ENCODE assay signal across 22 mouse cellular contexts in genomic region chr3:89875021-89875420, GRCm38 (mm10). TPM values are rescaled to one million over a fixed set of nuclear protein-coding genes. Genes with fewer than 3 reads are reported as not detected.
DNase-seq lines count a peak whose midpoint lies in the region; ATAC-seq and TF ChIP-seq lines count a peak whose summit lies in the region.
"Had no signal": no experiment of that assay in that cellular context is flagged by ENCODE, and none has a peak within 500 bp of the region (broad histone marks: within the 10 kb centered on the region; RNA-seq: fewer than 3 reads in every experiment).

No protein-coding gene starts in this region.

- no peaks in the 10 kb centered on the region for H3K27me3 ChIP-seq in kidney, postnatal 0 days (ENCODE audit: insufficient read depth, low read length)
- H3K27me3 ChIP-seq in kidney, embryonic 15.5 days: no peaks in the 10 kb centered on the region
- H3K27me3 ChIP-seq in liver, embryonic 15.5 days: no peaks in the 10 kb centered on the region
- no peaks in the 10 kb centered on the region for H3K27me3 ChIP-seq in liver, postnatal 0 days (ENCODE audit: insufficient read depth, low read length)
- H3K27me3 ChIP-seq in stomach, embryonic 15.5 days (replicated peaks): no peaks in the 10 kb centered on the region
- no peaks in the 10 kb centered on the region for H3K27me3 ChIP-seq in stomach, postnatal 0 days (ENCODE audit: control insufficient read depth, insufficient read depth, low read length)
- H3K27me3 ChIP-seq: forebrain, embryonic 15.5 days; lung, embryonic 15.5 days had no signal

- no peak overlapping the region; the same call in 1 of the 2 replicates for H3K27ac ChIP-seq in kidney, postnatal 0 days
- no peak overlapping the region for H3K27ac ChIP-seq in kidney, embryonic 15.5 days
- peak overlapping the region; percentile 38; the same call in 1 of the 2 replicates for H3K27ac ChIP-seq in liver, embryonic 15.5 days (replicated peaks)
- no peak overlapping the region for H3K27ac ChIP-seq in liver, postnatal 0 days (ENCODE audit: low read depth)
- H3K27ac ChIP-seq in stomach, embryonic 15.5 days: peak overlapping the region; percentile 66; the same call in 1 of the 2 replicates
- no peak overlapping the region for H3K27ac ChIP-seq in stomach, postnatal 0 days (replicated peaks)
- H3K27ac ChIP-seq: embryonic facial prominence, embryonic 10.5 days; forebrain, embryonic 15.5 days; heart, embryonic 10.5 days; hindbrain, embryonic 14.5 days; lung, embryonic 15.5 days had no signal

- WGBS in kidney, postnatal 0 days: 55% methylated on average over 9 of the region's 9 CpGs
- 51% methylated on average over 9 of the region's 9 CpGs for WGBS in kidney, embryonic 15.5 days
- 76% methylated on average over 9 of the region's 9 CpGs for WGBS in liver, embryonic 15.5 days (ENCODE audit: insufficient replicate concordance)
- WGBS in liver, postnatal 0 days (ENCODE audit: insufficient replicate concordance): 78% methylated on average over 9 of the region's 9 CpGs
- 49% methylated on average over 9 of the region's 9 CpGs for WGBS in stomach, embryonic 15.5 days
- 46% methylated on average over 9 of the region's 9 CpGs for WGBS in stomach, postnatal 0 days

- TF ChIP-seq EP300 in liver, postnatal 0 days (IDR thresholded peaks at IDR 0.05; ENCODE audit: low read depth): no peak
- no peak for TF ChIP-seq EP300 in stomach, postnatal 0 days (optimal IDR thresholded peaks at IDR 0.05)

- ATAC-seq in kidney, postnatal 0 days (replicated peaks; ENCODE audit: low FRiP score, low read depth): no peak
- no peak for ATAC-seq in kidney, embryonic 15.5 days (replicated peaks; ENCODE audit: low FRiP score)
- no peak for ATAC-seq in liver, embryonic 15.5 days (ENCODE audit: insufficient read depth)
- ATAC-seq in liver, postnatal 0 days: no peak
- no peak for ATAC-seq in stomach, embryonic 15.5 days (ENCODE audit: insufficient read depth, low FRiP score, low read depth)
- no peak for ATAC-seq in stomach, postnatal 0 days (ENCODE audit: low FRiP score, low TSS enrichment)
- ATAC-seq: forebrain, embryonic 15.5 days had no signal

- TF ChIP-seq CTCF in kidney, postnatal 0 days (IDR thresholded peaks at IDR 0.05; ENCODE audit: low read depth): no peak
- no peak for TF ChIP-seq CTCF in liver, postnatal 0 days (IDR thresholded peaks at IDR 0.05; ENCODE audit: low read depth)
- no peak for TF ChIP-seq CTCF in stomach, postnatal 0 days (IDR thresholded peaks at IDR 0.05; ENCODE audit: low read depth)

- no peak overlapping the region for H3K9ac ChIP-seq in kidney, postnatal 0 days (ENCODE audit: low read depth, low read length)
- H3K9ac ChIP-seq in kidney, embryonic 15.5 days: no peak overlapping the region
- H3K9ac ChIP-seq in liver, embryonic 15.5 days: no peak overlapping the region
- no peak overlapping the region for H3K9ac ChIP-seq in liver, postnatal 0 days (replicated peaks)
- no peak overlapping the region for H3K9ac ChIP-seq in stomach, embryonic 15.5 days
- H3K9ac ChIP-seq in stomach, postnatal 0 days (ENCODE audit: low read length): no peak overlapping the region
- H3K9ac ChIP-seq: forebrain, embryonic 15.5 days; hindbrain, embryonic 14.5 days; lung, embryonic 15.5 days had no signal

- no peak overlapping the region for H3K4me2 ChIP-seq in kidney, postnatal 0 days (ENCODE audit: low read length)
- H3K4me2 ChIP-seq in kidney, embryonic 15.5 days: no peak overlapping the region
- H3K4me2 ChIP-seq in liver, embryonic 15.5 days: no peak overlapping the region
- H3K4me2 ChIP-seq in liver, postnatal 0 days (ENCODE audit: low read depth, low read length): no peak overlapping the region
- H3K4me2 ChIP-seq in stomach, embryonic 15.5 days: no peak overlapping the region
- no peak overlapping the region for H3K4me2 ChIP-seq in stomach, postnatal 0 days (replicated peaks; ENCODE audit: low read depth)
- H3K4me2 ChIP-seq: forebrain, embryonic 15.5 days; hindbrain, embryonic 14.5 days; liver, embryonic 11.5 days; lung, embryonic 15.5 days; midbrain, embryonic 11.5 days had no signal

- no peak overlapping the region for H3K4me3 ChIP-seq in kidney, postnatal 0 days (replicated peaks; ENCODE audit: low read depth, low read length)
- no peak overlapping the region for H3K4me3 ChIP-seq in kidney, embryonic 15.5 days (replicated peaks)
- H3K4me3 ChIP-seq in liver, embryonic 15.5 days (replicated peaks): no peak overlapping the region
- no peak overlapping the region for H3K4me3 ChIP-seq in liver, postnatal 0 days (ENCODE audit: low read depth, low read length)
- H3K4me3 ChIP-seq in stomach, embryonic 15.5 days (replicated peaks): no peak overlapping the region
- no peak overlapping the region for H3K4me3 ChIP-seq in stomach, postnatal 0 days (ENCODE audit: low read depth, low read length)
- H3K4me3 ChIP-seq: embryonic facial prominence, embryonic 10.5 days; forebrain, embryonic 15.5 days; heart, embryonic 10.5 days; lung, embryonic 15.5 days had no signal

- peaks cover 9% of the 10 kb centered on the region for H3K4me1 ChIP-seq in kidney, postnatal 0 days (replicated peaks; ENCODE audit: insufficient read depth, low read length)
- peaks cover 27% of the 10 kb centered on the region for H3K4me1 ChIP-seq in kidney, embryonic 15.5 days
- peaks cover 70% of the 10 kb centered on the region for H3K4me1 ChIP-seq in liver, embryonic 15.5 days (replicated peaks)
- H3K4me1 ChIP-seq in liver, postnatal 0 days (ENCODE audit: insufficient read depth): peaks cover 17% of the 10 kb centered on the region
- H3K4me1 ChIP-seq in stomach, embryonic 15.5 days: peaks cover 20% of the 10 kb centered on the region
- peaks cover 2% of the 10 kb centered on the region; the same call in 1 of the 2 replicates for H3K4me1 ChIP-seq in stomach, postnatal 0 days (replicated peaks; ENCODE audit: control insufficient read depth, insufficient read depth)

- H3K36me3 ChIP-seq in kidney, postnatal 0 days (ENCODE audit: insufficient read depth, low read length): no peaks in the 10 kb centered on the region
- no peaks in the 10 kb centered on the region for H3K36me3 ChIP-seq in kidney, embryonic 15.5 days
- H3K36me3 ChIP-seq in liver, embryonic 15.5 days (replicated peaks): peaks cover 25% of the 10 kb centered on the region; the same call in 1 of the 2 replicates
- peaks cover 48% of the 10 kb centered on the region for H3K36me3 ChIP-seq in liver, postnatal 0 days (replicated peaks; ENCODE audit: insufficient read depth, low read length)
- H3K36me3 ChIP-seq in stomach, embryonic 15.5 days: no peaks in the 10 kb centered on the region
- H3K36me3 ChIP-seq in stomach, postnatal 0 days (ENCODE audit: control insufficient read depth, insufficient read depth, low read length): no peaks in the 10 kb centered on the region
- H3K36me3 ChIP-seq: embryonic facial prominence, embryonic 10.5 days; forebrain, embryonic 15.5 days; heart, embryonic 10.5 days; lung, embryonic 15.5 days had no signal

- DNase-seq in kidney, postnatal 0 days (ENCODE audit: low spot score): peak; percentile 72
- DNase-seq in liver, postnatal 0 days: no peak
- DNase-seq in stomach, postnatal 0 days (ENCODE audit: low spot score): no peak
- no peak for DNase-seq in T-cell, adult 2 months (ENCODE audit: low spot score)
- DNase-seq in frontal cortex, postnatal 25 days (ENCODE audit: low spot score in 2 of 2): no peak
- DNase-seq: adrenal gland, adult 2 months; cerebellum, adult 11-12 months; cerebellum, postnatal 10 days; gastrocnemius, postnatal 10 days; heart, postnatal 4 days; kidney, adult 11 months; thymus, postnatal 36 days had no signal

- H3K9me3 ChIP-seq in kidney, postnatal 0 days (replicated peaks; ENCODE audit: low read length): no peaks in the 10 kb centered on the region; the same call in 1 of the 2 replicates
- 0 out of 2 replicates have a peak, but pooled peaks cover 4% of the 10 kb centered on the region for H3K9me3 ChIP-seq in kidney, embryonic 15.5 days (replicated peaks)
- no peaks in the 10 kb centered on the region for H3K9me3 ChIP-seq in liver, embryonic 15.5 days (replicated peaks)
- 0 out of 2 replicates have a peak, but pooled peaks cover 4% of the 10 kb centered on the region for H3K9me3 ChIP-seq in liver, postnatal 0 days (ENCODE audit: low read length)
- H3K9me3 ChIP-seq in stomach, embryonic 15.5 days: no peaks in the 10 kb centered on the region
- H3K9me3 ChIP-seq in stomach, postnatal 0 days (ENCODE audit: control insufficient read depth, low read length): no peaks in the 10 kb centered on the region
- H3K9me3 ChIP-seq: embryonic facial prominence, embryonic 10.5 days; forebrain, embryonic 15.5 days; heart, embryonic 10.5 days; lung, embryonic 15.5 days had no signal

RNA-seq across cellular contexts. Expression of gene Il6ra, which starts 38.0 kb away (rescaled TPM):
- polyA plus RNA-seq in kidney, postnatal 0 days (2015; fragmentation: Nextera tagmentation; extraction: Ambion mirVana): 1.7 and 2.0 TPM in 2 replicates
- 0.87 and 1.1 TPM in 2 replicates for polyA plus RNA-seq in kidney, embryonic 15.5 days (2015; fragmentation: Nextera tagmentation; extraction: Ambion mirVana)
- polyA plus RNA-seq in liver, embryonic 15.5 days (2015; fragmentation: Nextera tagmentation; extraction: Ambion mirVana): 5.3 and 6.3 TPM in 2 replicates
- polyA plus RNA-seq in liver, postnatal 0 days (2015; fragmentation: Nextera tagmentation; extraction: Ambion mirVana): 10.2 and 11.8 TPM in 2 replicates
- polyA plus RNA-seq in stomach, embryonic 15.5 days (2015; fragmentation: Nextera tagmentation; extraction: Ambion mirVana): 3.2 TPM in 2 replicates
- polyA plus RNA-seq in stomach, postnatal 0 days (2015; fragmentation: Nextera tagmentation; extraction: Ambion mirVana): 4.3 and 4.5 TPM in 2 replicates

RNA-seq across cellular contexts. Expression of gene She, which starts 43.9 kb away (rescaled TPM):
- 5.4 and 5.9 TPM in 2 replicates for polyA plus RNA-seq in kidney, postnatal 0 days (2015; fragmentation: Nextera tagmentation; extraction: Ambion mirVana)
- polyA plus RNA-seq in kidney, embryonic 15.5 days (2015; fragmentation: Nextera tagmentation; extraction: Ambion mirVana): 6.6 and 7.5 TPM in 2 replicates
- polyA plus RNA-seq in liver, embryonic 15.5 days (2015; fragmentation: Nextera tagmentation; extraction: Ambion mirVana): 0.93 and 1.2 TPM in 2 replicates
- polyA plus RNA-seq in liver, postnatal 0 days (2015; fragmentation: Nextera tagmentation; extraction: Ambion mirVana): 0.92 and 1.00 TPM in 2 replicates
- 3.6 and 3.7 TPM in 2 replicates for polyA plus RNA-seq in stomach, embryonic 15.5 days (2015; fragmentation: Nextera tagmentation; extraction: Ambion mirVana)
- polyA plus RNA-seq in stomach, postnatal 0 days (2015; fragmentation: Nextera tagmentation; extraction: Ambion mirVana): 1.4 and 1.5 TPM in 2 replicates

Comparison
In these comparisons a context has a peak if more than half of its experiments do, and no peak if none do; other contexts are left out.
1. H3K27ac ChIP-seq: peak in liver, embryonic 15.5 days (single experiment) and stomach, embryonic 15.5 days (single experiment); none in kidney, postnatal 0 days (single experiment), kidney, embryonic 15.5 days (single experiment), liver, postnatal 0 days (single experiment) and stomach, postnatal 0 days (single experiment).